Mouse (Mus musculus) megakaryocyte, embryonic 14.5 days (primary cell): Measurements from ENCODE around the gene D6Ertd527e. TPM values are rescaled to one million over a fixed set of nuclear protein-coding genes. Genes with fewer than 3 reads are reported as not detected.
"Not testable (repeated sequence)": the region's sequence is repeated elsewhere in the genome, so short reads cannot be mapped to it uniquely, and the experiment has no call there.

Experiments
- H3K27me3 ChIP-seq: replicated peaks from 2 replicates; pipeline ENCODE3; 2012; ENCODE audit warnings: inconsistent platforms
- H3K36me3 ChIP-seq: replicated peaks from 2 replicates; pipeline ENCODE3; 2012; ENCODE audit warnings: low read length, inconsistent platforms, mixed read lengths
- H3K4me1 ChIP-seq: 2 replicates; pipeline ENCODE4 v1.6.1; 2012; ENCODE audit warnings: inconsistent platforms
- H3K4me3 ChIP-seq: replicated peaks from 2 replicates; pipeline ENCODE3; 2012; ENCODE audit warnings: moderate library complexity, mild to moderate bottlenecking, inconsistent platforms
- H3K9me3 ChIP-seq: 2 replicates; pipeline ENCODE4 v1.6.1; 2012; ENCODE audit warnings: inconsistent platforms
- FLI1 ChIP-seq: IDR thresholded peaks from 2 replicates; pipeline ENCODE4 v1.6.1; 2012; ENCODE audit warnings: low read length, inconsistent platforms, mixed read lengths
- GATA1 ChIP-seq: IDR thresholded peaks from 3 replicates; pipeline ENCODE4 v1.6.1; 2012; ENCODE audit warnings: mixed read lengths, low read length, inconsistent platforms, borderline replicate concordance
- polyA plus RNA-seq: library from polyadenylated mRNA; stranded (reverse); fragments of >175 nt; gene quantifications from 2 replicates; pipeline ENCODE4 v1.2.3, GENCODE M21; 2012; ENCODE audit warnings: low replicate concordance; ENCODE audit not compliant: insufficient read depth

D6Ertd527e gene
- polyA plus RNA-seq, 1 experiment, result not detected

DNA sequence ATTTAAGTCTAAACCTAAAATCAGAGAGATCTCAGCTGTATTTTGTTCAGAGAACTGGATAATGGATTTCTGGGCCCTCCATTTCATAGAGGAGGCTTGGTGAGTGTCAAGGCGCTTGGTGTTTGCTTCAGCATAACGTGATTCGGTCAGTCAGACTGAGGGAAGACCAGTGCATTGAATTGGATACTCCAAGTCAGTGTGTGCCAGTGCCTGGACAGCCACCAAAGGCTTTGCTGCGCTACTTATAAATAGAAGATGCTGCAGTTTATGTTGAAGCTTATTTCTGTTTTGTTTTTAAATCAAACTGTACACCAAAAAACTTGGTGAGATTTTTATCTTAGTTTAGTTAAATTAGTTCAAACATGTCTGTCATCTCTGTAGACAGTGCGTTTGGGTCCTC lies 16.2 kb upstream of the D6Ertd527e start:
- no peaks in the 10 kb centered on the region for H3K27me3 ChIP-seq
- no peaks in the 10 kb centered on the region for H3K9me3 ChIP-seq
- no peaks in the 10 kb centered on the region for H3K4me1 ChIP-seq
- no peak for TF ChIP-seq FLI1
- TF ChIP-seq GATA1, result no peak
- H3K4me3 ChIP-seq, result no peak overlapping the region
- H3K36me3 ChIP-seq, result peaks cover 89% of the 10 kb centered on the region

DNA sequence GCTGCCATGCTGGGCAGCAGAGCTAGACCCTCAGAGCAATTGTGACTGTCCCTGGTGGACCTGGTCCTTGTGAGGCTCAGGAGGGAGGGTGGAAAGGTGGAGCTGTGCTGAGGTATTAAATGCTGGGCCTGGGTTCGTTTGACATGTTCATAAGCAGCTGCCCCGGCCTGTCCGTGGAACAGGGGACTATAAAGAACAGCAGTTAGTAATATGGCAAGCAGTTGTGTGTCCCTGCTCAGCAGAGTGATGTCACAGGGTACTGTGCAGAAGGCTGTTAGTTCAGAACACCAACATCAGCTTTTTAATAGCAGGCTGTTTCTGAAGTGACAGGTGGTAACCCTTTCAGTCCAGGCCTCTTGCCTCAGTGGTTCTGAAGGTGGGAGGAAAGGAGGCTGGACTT lies 13.7 kb upstream of the D6Ertd527e start:
- TF ChIP-seq GATA1, result no peak
- no peak for TF ChIP-seq FLI1
- Histone ChIP-seq H3K4me1 (peaks cover 13% of the 10 kb centered on the region), H3K9me3 (no peaks in the 10 kb centered on the region), H3K27me3 (no peaks in the 10 kb centered on the region), H3K36me3 (peaks cover 64% of the 10 kb centered on the region), H3K4me3 (no peak overlapping the region)

DNA sequence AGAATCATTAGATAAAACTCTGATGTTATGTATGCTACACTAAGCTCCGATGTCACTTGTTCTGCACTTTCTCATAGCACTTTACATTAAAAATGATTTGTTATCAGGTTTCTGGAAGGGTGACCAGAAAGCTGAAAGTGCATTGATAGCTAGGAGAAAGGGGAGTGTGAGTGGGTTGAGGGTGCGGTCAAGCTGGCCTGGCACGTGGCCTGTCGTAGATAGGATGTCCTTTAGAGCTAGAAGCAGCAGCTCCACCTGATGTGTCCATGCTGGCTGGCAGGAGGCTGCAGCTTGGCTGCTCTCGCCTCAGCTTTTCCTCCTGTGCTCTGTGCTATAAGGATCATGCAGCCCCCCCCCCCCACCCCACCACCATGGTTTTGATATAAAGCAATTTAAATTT lies 12.1 kb upstream of the D6Ertd527e start:
- no peaks in the 10 kb centered on the region for H3K27me3 ChIP-seq
- H3K4me1 ChIP-seq, result peaks cover 13% of the 10 kb centered on the region
- TF ChIP-seq FLI1 (no peak), GATA1 (no peak)
- no peak overlapping the region for H3K4me3 ChIP-seq
- H3K9me3 ChIP-seq, result no peaks in the 10 kb centered on the region
- peaks cover 50% of the 10 kb centered on the region for H3K36me3 ChIP-seq

DNA sequence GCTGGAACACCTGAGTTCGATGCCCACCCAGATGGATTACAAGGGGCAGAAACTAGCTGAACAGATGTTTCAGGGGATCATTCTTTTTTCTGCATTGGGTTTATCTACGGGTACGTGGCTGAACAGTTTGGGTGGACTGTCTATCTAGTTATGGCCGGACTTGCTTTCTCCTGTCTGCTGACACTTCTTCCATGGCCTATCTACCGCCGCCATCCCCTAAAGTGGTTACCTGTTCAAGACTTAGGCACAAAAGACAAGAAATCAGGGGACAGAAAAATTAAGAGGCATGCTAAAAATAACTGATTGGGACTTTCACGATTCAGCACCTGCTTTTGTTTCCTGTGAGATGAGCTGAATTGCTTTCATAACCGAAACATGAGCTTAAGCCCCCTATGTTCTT lies 10.9 kb upstream of the D6Ertd527e start:
- H3K36me3 ChIP-seq, result peaks cover 38% of the 10 kb centered on the region
- peaks cover 13% of the 10 kb centered on the region for H3K4me1 ChIP-seq
- H3K4me3 ChIP-seq, H3K9me3 ChIP-seq, H3K27me3 ChIP-seq: not testable (repeated sequence)

DNA sequence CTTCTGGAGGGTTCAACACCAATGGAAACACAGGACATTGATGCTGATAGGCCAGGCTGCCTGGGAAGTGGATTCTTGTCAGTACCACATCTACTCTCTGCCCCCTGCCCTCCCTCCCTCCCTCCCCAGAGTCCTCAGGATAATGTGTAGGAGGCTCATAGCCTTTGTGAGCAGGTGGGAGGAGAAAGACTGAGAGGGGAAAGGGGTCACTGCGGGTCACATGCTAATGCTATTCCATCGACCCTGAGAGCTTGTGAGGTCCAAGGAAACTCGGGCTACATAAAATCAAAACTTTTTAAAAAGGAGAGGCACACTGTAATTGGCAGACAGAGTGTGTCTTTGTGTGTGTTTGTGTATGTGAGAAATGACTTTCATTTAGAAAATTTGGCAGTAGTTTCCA lies 5.3 kb upstream of the D6Ertd527e start:
- Histone ChIP-seq H3K4me3 (no peak overlapping the region), H3K4me1 (peaks cover 19% of the 10 kb centered on the region), H3K36me3 (no peaks in the 10 kb centered on the region), H3K27me3 (peaks cover 17% of the 10 kb centered on the region), H3K9me3 (no peaks in the 10 kb centered on the region)
- TF ChIP-seq FLI1, result no peak

DNA sequence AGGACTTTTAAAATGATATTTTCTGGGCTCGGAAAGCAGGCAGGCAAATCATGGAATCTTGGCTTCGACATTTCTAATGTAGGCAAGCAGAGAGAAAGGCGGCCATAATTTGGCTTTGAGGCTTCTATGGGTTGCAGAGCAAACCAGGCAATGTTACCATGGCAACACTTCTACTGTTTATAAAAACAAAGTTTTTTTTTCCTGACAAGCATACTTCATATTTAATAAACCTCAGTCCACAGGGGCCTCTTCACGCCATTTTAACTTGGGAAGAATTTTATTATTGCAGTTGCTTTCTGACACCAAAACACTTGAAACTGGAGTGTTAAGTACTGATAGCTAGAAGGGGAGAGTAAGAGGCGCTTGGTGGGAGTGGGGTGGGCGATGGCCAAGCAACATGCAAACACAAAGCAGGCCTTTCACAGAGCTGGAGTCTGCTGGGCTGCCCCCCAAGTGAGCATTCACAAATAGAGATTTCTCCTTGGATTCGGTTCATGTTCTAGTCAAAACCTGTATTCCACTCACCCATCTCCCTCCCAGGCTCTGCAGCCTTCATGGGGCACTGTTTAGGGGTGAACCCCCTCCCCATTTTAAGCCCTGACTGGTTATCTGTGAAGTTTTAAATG lies 4.8 kb upstream of the D6Ertd527e start:
- Histone ChIP-seq H3K4me1 (peaks cover 16% of the 10 kb centered on the region), H3K4me3 (no peak overlapping the region)

DNA sequence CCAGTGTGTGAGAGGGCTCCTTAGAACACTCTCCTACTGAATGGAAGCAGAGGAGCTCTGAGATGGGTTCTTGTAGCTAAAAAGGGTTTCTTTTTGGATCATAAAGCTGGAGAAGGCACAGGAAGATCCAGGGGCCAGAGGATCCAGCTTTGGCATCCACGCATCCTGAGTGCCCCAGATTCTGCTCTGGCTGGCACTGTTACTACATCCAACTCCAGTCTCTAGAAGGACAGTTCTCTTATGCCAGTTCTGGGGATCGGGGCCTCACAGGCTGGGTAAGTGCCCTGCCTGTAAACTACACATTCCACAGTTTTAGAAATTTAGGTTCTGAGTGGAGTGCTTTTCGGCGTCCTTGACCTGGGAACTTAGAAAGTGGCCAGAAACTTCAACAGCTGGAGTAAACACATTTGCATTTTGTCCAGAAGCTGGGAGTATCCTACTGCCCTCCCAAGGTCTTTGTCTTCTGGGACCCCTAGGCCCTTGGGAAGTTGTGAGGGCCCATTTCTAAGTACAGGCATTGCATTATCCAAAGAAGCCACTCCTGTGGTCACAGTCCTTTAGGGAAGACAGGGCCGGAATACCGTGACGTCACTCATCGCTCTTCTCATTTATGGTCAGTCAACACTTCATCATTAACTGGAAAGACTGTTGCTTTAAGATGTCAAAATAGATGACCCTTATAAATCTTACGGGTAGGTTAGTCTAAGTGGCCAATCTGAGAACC lies 4.1 kb upstream of the D6Ertd527e start:
- H3K9me3 ChIP-seq, result no peaks in the 10 kb centered on the region
- no peak for TF ChIP-seq GATA1
- no peak for TF ChIP-seq FLI1
- H3K4me3 ChIP-seq, result no peak overlapping the region
- H3K27me3 ChIP-seq, result peaks cover 28% of the 10 kb centered on the region
- H3K4me1 ChIP-seq, result peaks cover 12% of the 10 kb centered on the region
- H3K36me3 ChIP-seq, result no peaks in the 10 kb centered on the region

More for the DNA sequence above, 4.8 kb upstream of the D6Ertd527e start:
- TF ChIP-seq FLI1, result no peak
- TF ChIP-seq GATA1, result no peak
- Histone ChIP-seq H3K9me3 (no peaks in the 10 kb centered on the region), H3K36me3 (no peaks in the 10 kb centered on the region), H3K27me3 (peaks cover 21% of the 10 kb centered on the region)

DNA sequence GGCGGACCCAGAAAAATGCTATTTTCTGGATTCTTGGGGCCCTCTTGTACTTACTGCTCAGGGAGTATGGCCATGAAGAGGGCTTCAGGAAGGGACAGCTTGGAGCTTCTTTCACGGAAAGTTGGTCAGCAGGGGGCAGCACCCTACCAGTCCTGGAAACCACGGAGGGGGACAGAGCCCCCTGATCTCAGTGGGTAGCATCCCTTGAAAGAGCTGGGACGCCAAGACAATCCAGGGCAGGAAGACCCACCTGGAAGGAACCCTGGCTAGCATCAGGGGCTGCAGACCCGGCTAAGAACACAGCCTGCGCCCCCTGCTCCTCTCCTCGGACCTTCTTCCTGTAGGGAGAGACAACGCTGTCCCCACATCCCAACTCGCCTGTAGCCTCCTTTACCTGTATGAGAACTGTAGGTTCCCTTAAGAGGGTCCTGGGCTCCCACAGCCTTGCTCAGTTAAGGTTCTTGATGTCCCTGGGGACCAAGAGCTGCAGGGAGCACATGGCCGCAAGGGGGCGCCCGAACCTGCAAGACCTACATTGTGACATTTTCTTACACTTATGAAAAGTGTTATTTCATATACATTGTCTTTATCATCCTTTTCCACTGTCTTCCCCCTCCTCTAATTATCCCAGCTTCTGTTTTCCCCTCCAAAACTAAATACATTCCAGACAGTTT lies 3.1 kb upstream of the D6Ertd527e start:
- Histone ChIP-seq H3K4me3 (peak overlapping the region; percentile 80), H3K27me3 (peaks cover 30% of the 10 kb centered on the region), H3K36me3 (no peaks in the 10 kb centered on the region), H3K9me3 (no peaks in the 10 kb centered on the region), H3K4me1 (peaks cover 10% of the 10 kb centered on the region)
- TF ChIP-seq GATA1, result no peak
- TF ChIP-seq FLI1, result no peak

DNA sequence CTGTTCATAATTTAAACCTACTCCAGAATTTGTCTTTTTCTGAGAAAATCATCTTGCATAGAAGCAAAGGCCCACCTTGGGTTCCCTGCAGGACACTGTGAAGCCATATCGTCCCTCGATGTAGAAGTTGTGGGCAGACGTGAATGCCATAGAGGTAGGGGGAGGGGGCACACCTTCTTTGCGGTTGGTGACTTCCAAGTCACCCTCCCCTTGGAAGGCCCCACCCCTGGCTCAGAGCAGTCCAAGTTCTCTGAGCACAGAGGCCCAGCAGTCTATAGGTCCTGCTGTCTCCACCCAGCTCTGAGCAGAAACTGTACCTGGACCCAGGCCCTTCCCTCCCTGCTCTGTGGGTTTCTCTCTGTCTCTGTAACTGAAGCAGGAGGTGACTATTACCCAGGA lies 2.6 kb upstream of the D6Ertd527e start:
- H3K4me3 ChIP-seq, result no peak overlapping the region
- peaks cover 10% of the 10 kb centered on the region for H3K4me1 ChIP-seq

DNA sequence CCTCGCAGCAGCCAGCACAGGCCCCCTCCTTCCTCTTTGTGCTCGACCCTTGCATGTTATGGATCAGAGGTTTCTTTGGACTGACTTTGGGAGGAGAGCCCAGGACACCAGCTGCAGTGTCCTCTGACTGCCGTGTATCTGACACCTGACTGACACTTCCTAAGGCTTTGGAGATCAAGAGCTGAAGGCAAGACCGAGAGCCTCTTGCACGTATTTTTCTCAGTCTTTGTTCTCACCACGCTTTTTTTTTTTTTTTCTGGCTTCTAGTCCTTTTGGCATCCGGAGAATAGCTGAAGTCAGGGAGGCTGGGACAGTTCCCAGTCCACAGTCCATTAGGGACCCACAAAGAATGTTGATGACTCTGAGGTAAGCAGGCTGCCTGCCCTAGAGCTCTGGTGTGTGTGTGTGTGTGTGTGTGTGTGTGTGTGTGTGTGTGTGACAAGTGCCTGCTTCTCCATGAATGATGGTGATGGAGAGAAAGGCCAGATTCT lies 2.1 kb upstream of the D6Ertd527e start:
- H3K9me3 ChIP-seq, result no peaks in the 10 kb centered on the region
- H3K27me3 ChIP-seq, result peaks cover 30% of the 10 kb centered on the region
- H3K36me3 ChIP-seq, result no peaks in the 10 kb centered on the region
- H3K4me1 ChIP-seq, result peaks cover 10% of the 10 kb centered on the region
- TF ChIP-seq FLI1, result no peak
- no peak for TF ChIP-seq GATA1
- no peak overlapping the region for H3K4me3 ChIP-seq

More for the DNA sequence above, 2.6 kb upstream of the D6Ertd527e start:
- Histone ChIP-seq H3K27me3 (peaks cover 30% of the 10 kb centered on the region), H3K36me3 (no peaks in the 10 kb centered on the region), H3K9me3 (no peaks in the 10 kb centered on the region)
- TF ChIP-seq GATA1 (no peak), FLI1 (no peak)
